Mouse (Mus musculus) ovary, adult 10 weeks (tissue): ENCODE measurements around the gene Klrb1c. TPM values are rescaled to one million over a fixed set of nuclear protein-coding genes. Genes with fewer than 3 reads are reported as not detected.

Source experiments
- polyA plus RNA-seq: library from polyadenylated mRNA; stranded (reverse); fragments of 350-450 nt; fragmentation: Illumina TruSeq; extraction: RNeasy Lipid Tissue Mini Kit (QIAGEN cat#74804); gene quantifications from one replicate; pipeline ENCODE4 v1.2.3, GENCODE M21; 2014

The Klrb1c gene
- 0.57 TPM for polyA plus RNA-seq

GRCm38 (mm10) chr6:128789115-128789514, at the start of gene Klrb1c:
Gene Klrb1c (minus strand): TSS chr6:128789215.

GRCm38 (mm10) chr6:128826132-128826531, 37.1 kb upstream of the Klrb1c start, which contains the start of the genes Gm44511 and Klrb1b:
Gene Gm44511 (minus strand): TSS chr6:128826315.
Gene Klrb1b (minus strand): TSS chr6:128826331.

Other genes with a start within 250 kb of the Klrb1c start
- 222 TPM for gene A2ml1, start 207.6 kb downstream of the Klrb1c start, polyA plus RNA-seq
- gene Klrb1a, start 165.7 kb downstream of the Klrb1c start, polyA plus RNA-seq: 2.9 TPM
- gene Clec2h, start 126.8 kb downstream of the Klrb1c start, polyA plus RNA-seq: not detected
- gene Klrb1, start 66.2 kb downstream of the Klrb1c start, polyA plus RNA-seq: not detected
- 0.91 TPM for gene Gm44511, start 37.1 kb upstream of the Klrb1c start, polyA plus RNA-seq
- gene Klrb1b, start 37.1 kb upstream of the Klrb1c start, polyA plus RNA-seq: 1.4 TPM
- gene Clec2i, start 98.4 kb upstream of the Klrb1c start, polyA plus RNA-seq: 1.7 TPM
- 2.9 TPM for gene BC035044, start 101.9 kb upstream of the Klrb1c start, polyA plus RNA-seq
- not detected for gene Clec2g, start 145.2 kb upstream of the Klrb1c start, polyA plus RNA-seq